Mouse (Mus musculus) cerebellum, adult 2 months (tissue): Measurements from ENCODE around the gene Ace3.

ENCODE experiments used
- CTCF ChIP-seq: fragments of 200-500 bp; IDR thresholded peaks from 2 replicates; pipeline ENCODE4 v1.5.1; 2011; ENCODE audit warnings: low read depth, mild to moderate bottlenecking, control low read depth, low read length, moderate library complexity, borderline replicate concordance; ENCODE audit not compliant: insufficient read depth
- POLR2A ChIP-seq: fragments of 200-500 bp; IDR thresholded peaks from 2 replicates; pipeline ENCODE4 v1.6.1; 2011; ENCODE audit warnings: low read length, control low read depth, borderline replicate concordance; ENCODE audit not compliant: insufficient read depth

GRCm38 (mm10) chr11:106012711-106013110, 18.2 kb downstream of the Ace3 start:
- TF ChIP-seq POLR2A = no peak
- no peak for TF ChIP-seq CTCF
